Mouse (Mus musculus) heart, embryonic 15.5 days (tissue): ENCODE measurements around the gene Gins2. TPM values are rescaled to one million over a fixed set of nuclear protein-coding genes. Genes with fewer than 3 reads are reported as not detected.

ENCODE experiments used
- ATAC-seq: fragments of 200-750 bp; cut with Nextera tagmentation; replicated peaks from 2 replicates; pipeline ENCODE4 v1.8.0; 2017; ENCODE audit warnings: low read depth, moderate TSS enrichment; ENCODE audit not compliant: insufficient number of reproducible peaks, insufficient read depth, low FRiP score
- H3K27ac ChIP-seq: fragments of 300-500 bp; sonication (generic); 2 replicates; pipeline ENCODE4 v1.5.1; 2015; ENCODE audit warnings: mild to moderate bottlenecking, inconsistent platforms
- H3K27me3 ChIP-seq: fragments of 300-500 bp; sonication (generic); 2 replicates; pipeline ENCODE4 v1.6.1; 2015; ENCODE audit warnings: inconsistent platforms
- H3K36me3 ChIP-seq: fragments of 300-500 bp; sonication (generic); 2 replicates; pipeline ENCODE4 v1.6.1; 2015; ENCODE audit warnings: mild to moderate bottlenecking, inconsistent platforms
- H3K4me1 ChIP-seq: fragments of 300-500 bp; sonication (generic); replicated peaks from 2 replicates; pipeline ENCODE4 v1.6.1; 2015; ENCODE audit warnings: inconsistent platforms
- H3K4me2 ChIP-seq: fragments of 300-500 bp; sonication (generic); 2 replicates; pipeline ENCODE4 v1.6.1; 2015; ENCODE audit warnings: inconsistent platforms, mild to moderate bottlenecking, moderate library complexity
- H3K4me3 ChIP-seq: fragments of 300-500 bp; sonication (generic); 2 replicates; pipeline ENCODE4 v1.5.1; 2015; ENCODE audit warnings: mild to moderate bottlenecking, inconsistent platforms
- H3K9ac ChIP-seq: fragments of 300-500 bp; sonication (generic); 2 replicates; pipeline ENCODE4 v1.6.1; 2015; ENCODE audit warnings: mild to moderate bottlenecking, inconsistent platforms
- H3K9me3 ChIP-seq: fragments of 300-500 bp; sonication (generic); replicated peaks from 2 replicates; pipeline ENCODE4 v1.6.1; 2016; ENCODE audit warnings: inconsistent platforms
- WGBS: fragments of 180-500 bp; shearing (Covaris S2); methylation state at CpG from one replicate; pipeline ENCODE4 v1.1.7; 2015; ENCODE audit warnings: mixed read lengths; 5-methylcytosine and 5-hydroxymethylcytosine counted together
- polyA plus RNA-seq: library from polyadenylated mRNA; unstranded; fragments of >200 nt; fragmentation: Nextera tagmentation; extraction: Ambion mirVana; gene quantifications from 2 replicates; pipeline ENCODE4 v1.2.1, GENCODE M21; 2015

The Gins2 gene
- polyA plus RNA-seq, 1 experiment from 2014 or later: 43.9 TPM

DNA sequence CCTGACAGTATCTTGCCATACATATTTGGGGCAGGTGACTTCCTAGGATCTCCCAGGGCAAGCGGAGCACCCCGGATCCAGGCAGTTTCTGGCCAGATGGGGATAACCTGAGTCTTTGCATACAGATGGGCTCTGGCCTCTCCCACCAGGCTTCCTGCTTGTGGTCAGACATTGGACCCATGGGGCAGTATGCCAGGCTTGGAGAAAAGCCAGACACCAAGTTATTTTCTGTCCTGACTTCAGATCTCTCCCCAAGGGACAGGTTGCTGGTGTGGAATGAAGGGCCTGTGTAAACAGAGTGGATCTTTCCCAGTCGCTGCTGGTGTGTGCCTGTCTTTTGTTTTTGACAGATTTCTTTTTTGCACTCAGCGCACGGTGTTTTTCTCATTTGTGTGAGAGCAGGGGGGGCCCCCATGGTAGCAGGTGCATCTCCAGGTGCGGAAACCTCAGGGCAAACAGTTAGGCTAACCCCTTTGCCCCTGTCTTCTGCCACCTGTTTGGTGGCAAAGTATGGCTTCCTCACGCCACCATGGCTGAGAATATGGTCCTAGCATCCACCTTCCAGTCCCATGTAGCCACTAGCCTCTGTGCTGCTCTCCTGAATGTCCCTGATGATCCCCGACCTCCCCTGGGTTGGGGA, 45.6 kb downstream of the Gins2 start:
- H3K4me1 ChIP-seq: peaks cover 95% of the 10 kb centered on the region
- peak overlapping the region; percentile 87 for H3K27ac ChIP-seq
- 50% methylated on average over 8 of the region's 8 CpGs for WGBS
- no peaks in the 10 kb centered on the region for H3K27me3 ChIP-seq
- no peaks in the 10 kb centered on the region for H3K9me3 ChIP-seq
- no peak overlapping the region; the same call in 1 of the 2 replicates for H3K9ac ChIP-seq
- no peaks in the 10 kb centered on the region for H3K36me3 ChIP-seq
- H3K4me2 ChIP-seq: peak overlapping the region; percentile 37
- H3K4me3 ChIP-seq: no peak overlapping the region
- 0 out of 2 replicates have a peak, but pooled peaks have one; percentile 28 for ATAC-seq

DNA sequence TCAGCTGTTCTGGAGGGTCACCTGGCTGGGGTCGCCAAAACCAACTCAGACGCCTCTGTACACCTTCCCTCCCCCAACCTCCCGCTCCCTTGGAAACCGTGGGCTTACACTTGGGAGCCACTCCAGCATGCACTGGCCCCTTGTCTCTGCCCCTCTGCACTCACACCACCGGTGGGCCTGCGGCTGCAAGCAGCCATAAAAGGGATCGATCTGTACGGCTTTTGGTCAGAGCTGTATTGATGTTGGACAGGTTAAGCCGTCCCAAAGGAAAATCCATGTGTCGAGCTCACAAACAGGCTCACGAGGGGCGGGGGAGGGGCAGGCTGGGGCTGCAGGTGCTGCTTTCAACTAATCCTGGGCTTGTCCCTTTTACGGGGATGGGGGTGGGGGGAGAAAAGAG, 46.1 kb downstream of the Gins2 start:
- Histone ChIP-seq H3K9ac (no peak overlapping the region), H3K27ac (peak overlapping the region; percentile 87), H3K4me2 (peak overlapping the region; percentile 37), H3K4me1 (peaks cover 95% of the 10 kb centered on the region), H3K4me3 (no peak overlapping the region), H3K9me3 (no peaks in the 10 kb centered on the region), H3K36me3 (no peaks in the 10 kb centered on the region), H3K27me3 (no peaks in the 10 kb centered on the region)
- WGBS: 32% methylated on average over 13 of the region's 13 CpGs
- no peak for ATAC-seq

DNA sequence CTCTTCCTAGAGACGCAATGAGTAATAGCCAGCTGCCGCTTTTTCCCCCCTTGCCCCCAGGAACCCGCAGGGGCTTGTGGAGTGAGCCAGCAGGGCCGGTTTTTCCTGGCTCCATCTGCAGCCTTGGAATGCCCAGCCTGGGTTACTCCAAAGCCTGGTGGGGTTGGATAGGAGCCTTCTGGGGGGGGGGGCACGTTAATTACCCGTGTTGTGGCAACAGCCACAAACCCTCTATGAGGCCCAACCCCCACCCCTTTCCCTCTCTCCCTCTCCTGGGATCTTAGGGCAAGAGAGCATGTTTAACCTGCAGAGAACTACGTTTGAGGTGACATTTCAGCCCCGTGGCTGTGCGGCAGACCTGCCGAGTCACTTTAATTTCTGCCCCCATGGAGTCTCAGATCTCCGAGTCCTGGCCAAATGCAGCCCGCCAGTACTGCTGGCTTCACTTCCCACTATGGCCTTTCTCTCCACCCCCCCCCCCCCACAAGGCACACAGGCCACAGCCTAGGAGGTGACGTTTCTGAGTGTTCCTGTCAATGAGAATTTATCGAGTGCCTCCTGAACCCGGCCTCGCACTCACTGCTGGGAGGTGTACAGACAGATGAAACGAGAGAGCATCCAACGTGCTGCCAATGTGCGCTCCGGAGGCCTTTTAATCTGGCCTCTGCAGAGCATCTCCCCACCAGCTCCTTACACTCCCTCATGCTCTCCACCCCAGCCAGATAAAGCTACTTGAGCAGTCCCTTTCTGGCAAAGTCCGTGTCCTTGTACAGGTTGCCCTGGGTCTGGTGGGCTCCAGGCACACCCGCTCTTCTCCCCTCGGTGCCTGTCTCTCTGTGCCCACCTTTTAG, 49.1 kb downstream of the Gins2 start:
- no peaks in the 10 kb centered on the region for H3K36me3 ChIP-seq
- peak overlapping the region; percentile 99 for H3K4me2 ChIP-seq
- no peak for ATAC-seq
- H3K27me3 ChIP-seq: no peaks in the 10 kb centered on the region
- H3K9me3 ChIP-seq: no peaks in the 10 kb centered on the region
- H3K4me3 ChIP-seq: peak overlapping the region; percentile 64
- H3K4me1 ChIP-seq: peaks cover 94% of the 10 kb centered on the region
- WGBS: 35% methylated on average over 23 of the region's 23 CpGs
- H3K9ac ChIP-seq: peak overlapping the region; percentile 83
- peak overlapping the region; percentile 97 for H3K27ac ChIP-seq

DNA sequence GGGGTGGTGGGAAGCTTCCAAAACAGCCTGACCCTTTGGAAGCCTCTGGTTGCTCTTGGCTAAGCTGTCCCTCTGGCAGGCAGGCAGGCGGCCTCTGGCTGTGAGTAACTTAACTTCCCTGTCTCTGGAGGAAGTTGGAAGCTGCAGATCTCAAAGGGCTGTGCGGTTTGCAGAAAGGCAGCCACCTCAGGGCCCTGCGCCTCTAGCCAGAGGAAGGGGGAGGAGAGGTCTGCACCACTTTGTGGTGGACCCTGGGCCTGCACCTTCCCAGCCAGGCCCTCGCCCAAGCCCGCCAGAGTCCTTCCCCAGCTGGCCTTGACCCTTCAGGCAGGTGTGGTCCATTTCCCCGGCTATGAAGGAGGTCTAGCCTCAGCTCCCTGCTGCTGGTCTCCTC, 49.7 kb downstream of the Gins2 start:
- 39% methylated on average over 6 of the region's 6 CpGs for WGBS
- peak overlapping the region; percentile 83; the same call in 1 of the 2 replicates for H3K9ac ChIP-seq
- no peaks in the 10 kb centered on the region for H3K36me3 ChIP-seq
- no peaks in the 10 kb centered on the region for H3K9me3 ChIP-seq
- H3K27me3 ChIP-seq: no peaks in the 10 kb centered on the region
- peak overlapping the region; percentile 99 for H3K4me2 ChIP-seq
- H3K4me1 ChIP-seq: peaks cover 96% of the 10 kb centered on the region
- peak overlapping the region; percentile 97 for H3K27ac ChIP-seq
- peak overlapping the region; percentile 64 for H3K4me3 ChIP-seq
- ATAC-seq: no peak

DNA sequence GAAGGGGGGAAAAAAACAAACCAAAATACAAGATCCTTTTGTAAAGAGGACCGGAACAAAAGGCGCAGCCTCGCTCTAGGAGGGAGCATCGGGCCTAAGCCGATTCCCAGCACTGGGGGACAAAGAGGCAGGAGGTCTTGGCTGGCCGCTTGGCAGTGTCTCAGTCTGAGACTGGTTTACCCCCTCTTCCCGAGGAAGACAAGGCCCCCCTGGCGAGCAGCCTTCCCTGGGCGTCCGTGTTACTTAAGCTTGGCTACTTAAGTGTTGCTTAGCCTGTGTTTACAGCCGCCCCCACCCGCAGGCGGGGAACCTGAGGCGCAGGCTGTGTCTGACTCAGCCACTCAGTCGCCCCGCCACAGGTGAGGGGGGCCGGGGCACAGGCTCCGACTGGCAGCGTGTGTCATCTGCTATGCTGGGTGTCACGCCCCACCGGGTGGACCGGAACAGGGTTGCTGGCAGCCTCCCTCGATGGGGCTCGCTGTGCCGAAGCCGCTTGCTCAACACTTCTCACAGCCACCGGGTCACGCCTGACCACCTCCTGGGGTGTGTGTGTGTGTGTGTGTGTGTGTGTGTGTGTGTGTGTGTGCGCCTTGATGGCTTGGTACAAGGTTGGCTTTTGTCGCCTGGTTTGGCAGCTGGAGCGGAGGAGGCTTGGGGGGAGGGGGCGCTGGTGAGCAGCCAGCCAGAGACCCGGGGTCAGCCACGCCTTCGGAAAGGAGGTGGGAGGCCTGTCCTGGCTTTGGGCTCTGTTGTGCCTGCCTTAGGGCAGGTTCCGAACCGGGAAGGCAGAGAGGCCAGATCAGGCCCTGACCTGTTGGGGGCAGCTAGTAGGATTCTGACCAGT, 50.5 kb downstream of the Gins2 start:
- ATAC-seq: peak; percentile 8
- 4% methylated on average over 37 of the region's 37 CpGs for WGBS

DNA sequence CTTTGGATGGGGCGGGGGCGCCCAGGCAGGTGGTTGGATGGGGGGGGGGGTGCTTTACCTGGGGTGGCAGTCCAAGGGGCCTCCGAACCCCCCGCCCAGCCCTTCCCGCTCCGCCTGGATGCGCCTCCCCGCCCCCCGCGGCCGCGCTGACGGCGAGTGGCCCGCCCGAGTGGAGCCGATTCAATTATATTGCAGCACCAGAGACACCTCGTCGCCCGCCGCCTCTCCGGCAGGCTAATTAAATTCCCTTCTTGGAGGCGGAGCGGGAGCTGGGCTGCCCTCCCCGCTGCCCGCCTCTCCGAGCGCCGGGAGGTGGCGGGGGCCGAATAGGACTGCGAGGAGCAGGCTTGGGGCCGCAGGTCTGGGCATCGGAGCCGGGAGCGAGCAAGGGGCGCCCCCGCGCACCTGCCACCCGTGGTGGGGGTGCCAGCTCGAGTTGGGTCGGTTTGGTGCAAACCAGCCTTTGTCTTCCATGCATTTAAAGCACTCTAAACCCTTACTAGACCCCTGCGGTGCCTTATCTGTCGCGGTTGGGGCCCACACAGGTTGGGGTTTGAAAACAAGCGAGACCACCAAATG, 51.2 kb downstream of the Gins2 start:
- H3K4me2 ChIP-seq: peak overlapping the region; percentile 99
- peak overlapping the region; percentile 64 for H3K4me3 ChIP-seq
- no peaks in the 10 kb centered on the region for H3K27me3 ChIP-seq
- peak overlapping the region; percentile 83 for H3K9ac ChIP-seq
- WGBS: under 1% methylated on average over 36 of the region's 46 CpGs
- ATAC-seq: peak; percentile 24
- peak overlapping the region; percentile 97 for H3K27ac ChIP-seq
- H3K4me1 ChIP-seq: peaks cover 95% of the 10 kb centered on the region
- no peaks in the 10 kb centered on the region for H3K36me3 ChIP-seq
- no peaks in the 10 kb centered on the region for H3K9me3 ChIP-seq

More for the DNA sequence above, 50.5 kb downstream of the Gins2 start:
- Histone ChIP-seq H3K4me1 (peaks cover 95% of the 10 kb centered on the region), H3K4me2 (peak overlapping the region; percentile 99), H3K27ac (peak overlapping the region; percentile 97), H3K36me3 (no peaks in the 10 kb centered on the region), H3K9me3 (no peaks in the 10 kb centered on the region), H3K4me3 (peak overlapping the region; percentile 64), H3K27me3 (no peaks in the 10 kb centered on the region), H3K9ac (peak overlapping the region; percentile 83)

DNA sequence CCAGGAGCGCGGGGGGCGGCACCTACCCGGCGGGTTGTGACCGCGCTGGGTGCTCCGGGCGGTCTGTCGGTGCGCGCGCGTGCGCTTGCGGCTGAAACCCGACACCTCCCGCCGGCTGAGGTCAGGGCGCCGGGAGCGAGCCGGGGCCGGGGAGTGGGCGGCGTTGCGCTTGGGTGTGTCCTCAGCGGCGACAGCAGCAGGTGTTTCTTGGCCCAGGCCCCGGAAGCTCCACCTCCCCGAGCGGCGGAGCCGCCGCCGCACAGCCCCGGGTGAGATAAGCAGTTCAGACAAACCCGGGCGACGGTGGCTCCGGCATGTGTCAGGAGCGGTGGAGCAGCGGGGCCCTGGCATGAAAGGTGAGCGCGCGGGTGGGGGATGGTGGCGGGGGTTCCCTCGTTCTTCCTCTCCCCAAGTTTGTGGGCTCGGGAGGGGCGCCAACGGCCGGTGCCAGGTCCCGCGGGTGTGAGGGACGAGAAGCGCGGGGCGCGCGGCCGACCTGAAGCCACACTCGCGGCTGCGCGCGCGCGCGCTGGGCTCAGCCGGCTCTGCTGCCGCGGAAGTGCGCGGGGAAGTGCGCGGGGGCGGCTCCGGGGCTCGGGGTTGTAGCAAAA, 51.8 kb downstream of the Gins2 start:
- H3K4me2 ChIP-seq: peak overlapping the region; percentile 99
- ATAC-seq: peak; percentile 75
- peaks cover 95% of the 10 kb centered on the region for H3K4me1 ChIP-seq
- H3K27me3 ChIP-seq: no peaks in the 10 kb centered on the region
- under 1% methylated on average over 77 of the region's 79 CpGs for WGBS
- H3K36me3 ChIP-seq: no peaks in the 10 kb centered on the region
- peak overlapping the region; percentile 83 for H3K9ac ChIP-seq
- peak overlapping the region; percentile 97 for H3K27ac ChIP-seq
- H3K4me3 ChIP-seq: peak overlapping the region; percentile 64
- H3K9me3 ChIP-seq: no peaks in the 10 kb centered on the region

DNA sequence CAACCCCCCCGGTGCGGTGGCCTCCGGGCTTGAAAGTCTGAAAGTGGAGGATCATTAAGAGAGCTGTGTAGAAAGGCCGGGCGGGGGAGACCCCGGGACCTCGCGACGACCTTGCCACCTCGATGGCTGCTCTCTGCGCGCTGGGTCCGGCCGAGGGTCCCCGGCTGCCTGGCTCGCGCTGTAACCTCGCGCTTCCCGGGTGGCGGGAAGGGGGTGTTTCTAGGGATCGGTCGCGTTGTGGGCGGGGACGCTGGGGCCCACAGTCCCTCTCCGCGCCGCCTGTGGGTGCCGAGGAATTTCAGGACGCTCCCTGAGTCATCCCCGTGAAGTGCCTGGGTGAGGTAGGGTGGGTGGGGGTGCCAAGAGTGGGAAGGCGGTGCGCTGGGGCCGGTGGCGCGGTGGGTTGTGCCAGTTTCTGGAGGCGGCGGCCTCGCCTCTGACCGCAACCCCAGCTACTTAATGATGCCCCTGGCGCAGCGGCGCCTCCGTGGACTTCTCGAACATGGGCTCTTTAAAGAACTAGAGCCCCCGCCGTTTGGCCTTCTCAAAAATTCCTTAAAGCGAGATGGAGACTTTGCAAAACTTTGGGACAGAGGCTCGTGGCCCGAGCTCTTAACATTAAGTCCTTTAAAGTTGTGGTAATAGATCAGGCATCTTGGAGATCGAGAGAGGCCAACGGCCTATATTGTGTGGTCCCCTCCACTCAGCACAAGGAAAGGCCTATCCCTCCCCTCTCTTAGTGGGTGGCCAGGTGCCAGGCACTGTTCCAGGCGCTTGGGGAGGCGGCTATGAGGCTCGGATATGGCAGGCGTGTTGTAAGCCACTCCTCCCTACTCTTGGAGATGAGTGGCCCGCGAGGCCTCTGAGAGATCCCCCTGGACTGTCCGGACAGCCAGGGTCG, 52.5 kb downstream of the Gins2 start:
- peak overlapping the region; percentile 83 for H3K9ac ChIP-seq
- no peaks in the 10 kb centered on the region for H3K9me3 ChIP-seq
- H3K27ac ChIP-seq: peak overlapping the region; percentile 97
- peak overlapping the region; percentile 99 for H3K4me2 ChIP-seq
- no peaks in the 10 kb centered on the region for H3K27me3 ChIP-seq
- H3K4me1 ChIP-seq: peaks cover 95% of the 10 kb centered on the region
- peak; percentile 45 for ATAC-seq
- WGBS: under 1% methylated on average over 61 of the region's 61 CpGs
- peak overlapping the region; percentile 64 for H3K4me3 ChIP-seq
- no peaks in the 10 kb centered on the region for H3K36me3 ChIP-seq

DNA sequence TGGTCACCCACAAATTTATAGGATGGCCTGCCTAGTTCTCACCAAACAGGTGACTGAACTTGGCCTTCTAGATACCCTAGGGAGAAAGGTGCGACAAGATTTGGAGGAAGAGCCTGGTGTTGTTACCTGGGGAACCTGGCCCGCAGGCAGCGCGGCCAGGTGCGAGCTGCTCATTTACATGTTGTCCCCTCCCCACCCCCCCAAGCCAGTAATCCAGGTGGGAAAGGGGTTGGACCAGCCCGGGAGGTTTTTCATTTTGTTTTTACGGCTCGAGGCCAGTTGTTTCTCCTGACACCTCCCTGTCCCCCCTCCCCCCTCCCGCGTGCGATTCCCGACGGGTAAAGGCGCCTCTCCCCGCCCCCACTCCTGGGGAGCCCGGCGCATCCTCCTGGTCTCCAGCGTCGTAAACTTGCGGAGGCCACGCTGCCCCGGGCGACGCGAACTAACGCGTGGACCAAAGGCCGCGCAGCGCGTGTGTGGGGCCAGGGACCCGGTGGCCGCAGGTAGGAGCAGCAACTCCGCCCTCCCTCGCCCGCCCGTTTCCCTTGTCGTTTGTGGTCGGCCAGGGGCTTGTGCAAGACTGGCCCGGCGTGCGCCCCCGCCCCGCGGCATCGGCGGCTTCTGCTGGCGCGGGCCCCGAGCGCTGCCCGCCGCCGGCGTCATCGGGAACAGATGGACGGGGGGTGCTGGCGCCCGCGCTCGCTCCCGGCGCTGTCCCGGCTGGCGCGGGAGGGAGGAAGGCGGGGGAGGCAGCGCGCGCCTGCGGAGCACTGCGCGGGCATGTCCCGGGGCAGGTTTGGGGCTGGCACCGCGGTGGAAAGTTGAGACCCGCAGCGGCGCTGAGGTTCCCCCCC, 53.4 kb downstream of the Gins2 start:
- no peaks in the 10 kb centered on the region for H3K36me3 ChIP-seq
- peak overlapping the region; percentile 64 for H3K4me3 ChIP-seq
- no peak for ATAC-seq
- H3K9me3 ChIP-seq: no peaks in the 10 kb centered on the region
- H3K27me3 ChIP-seq: no peaks in the 10 kb centered on the region
- H3K27ac ChIP-seq: peak overlapping the region; percentile 97
- H3K9ac ChIP-seq: peak overlapping the region; percentile 83
- peaks cover 96% of the 10 kb centered on the region for H3K4me1 ChIP-seq
- H3K4me2 ChIP-seq: peak overlapping the region; percentile 99
- WGBS: under 1% methylated on average over 79 of the region's 79 CpGs
